Mouse (Mus musculus) liver, embryonic 14.5 days (tissue): Measurements from ENCODE around the gene Vav2. TPM values are rescaled to one million over a fixed set of nuclear protein-coding genes. Genes with fewer than 3 reads are reported as not detected.

Experiments
- ATAC-seq: fragments of 200-750 bp; cut with Nextera tagmentation; 2 replicates; pipeline ENCODE4 v1.8.0; 2017; ENCODE audit warnings: moderate number of reproducible peaks, mild to moderate bottlenecking, moderate library complexity; ENCODE audit not compliant: insufficient read depth
- DNase-seq, 3 experiments: peaks; one replicate each; pipeline ENCODE4 v3.0.0-alpha.2; 2012 to 2013; ENCODE audit warnings: low read depth in 3 of 3, low spot score in 3 of 3
- H3K27ac ChIP-seq: fragments of 300-500 bp; sonication (generic); 2 replicates; pipeline ENCODE4 v1.5.1; 2014; ENCODE audit warnings: moderate library complexity, mild to moderate bottlenecking, control low read depth, inconsistent platforms
- H3K27me3 ChIP-seq: fragments of 300-500 bp; sonication (generic); 2 replicates; pipeline ENCODE4 v1.6.1; 2014; ENCODE audit warnings: mild to moderate bottlenecking, low read length, moderate library complexity; ENCODE audit not compliant: control insufficient read depth, insufficient read depth
- H3K36me3 ChIP-seq: fragments of 300-500 bp; sonication (generic); replicated peaks from 2 replicates; pipeline ENCODE4 v1.6.1; 2014; ENCODE audit warnings: low read depth; ENCODE audit not compliant: control insufficient read depth, insufficient read depth
- H3K4me1 ChIP-seq, 2 experiments: fragments of 200-500 bp in 1 of 2; fragments of 300-500 bp in 1 of 2; sonication (generic) in 1 of 2; replicated peaks; 2 replicates each; pipeline ENCODE4 v1.6.1; 2012 to 2014; ENCODE audit warnings: antibody characterized with exemption in 1 of 2, inconsistent platforms in 1 of 2, low read length in 1 of 2; ENCODE audit not compliant: control insufficient read depth in 2 of 2, insufficient read depth in 2 of 2
- H3K4me2 ChIP-seq: fragments of 300-500 bp; sonication (generic); 2 replicates; pipeline ENCODE4 v1.6.1; 2014; ENCODE audit warnings: low read depth, mild to moderate bottlenecking, control low read depth, moderate library complexity
- H3K4me3 ChIP-seq, 2 experiments: fragments of 200-500 bp in 1 of 2; fragments of 300-500 bp in 1 of 2; sonication (generic) in 1 of 2; 2 replicates each; pipeline ENCODE4 v1.5.1; 2012 to 2014; ENCODE audit warnings: low read depth in 2 of 2, low read length in 2 of 2, mild to moderate bottlenecking in 2 of 2, control low read depth in 1 of 2, inconsistent platforms in 1 of 2, moderate library complexity in 1 of 2; ENCODE audit not compliant: insufficient read depth in 1 of 2
- H3K9ac ChIP-seq: fragments of 300-500 bp; sonication (generic); replicated peaks from 2 replicates; pipeline ENCODE4 v1.6.1; 2014; ENCODE audit warnings: mild to moderate bottlenecking, control low read depth, moderate library complexity
- H3K9me3 ChIP-seq: fragments of 300-500 bp; sonication (generic); 2 replicates; pipeline ENCODE4 v1.6.1; 2016; ENCODE audit warnings: low read length, mixed read lengths; ENCODE audit not compliant: control insufficient read depth
- CTCF ChIP-seq: IDR thresholded peaks from 2 replicates; pipeline ENCODE4 v1.5.1; 2016; ENCODE audit warnings: antibody characterized with exemption, low read depth, control low read depth
- EP300 ChIP-seq: IDR thresholded peaks from 2 replicates; pipeline ENCODE4 v1.6.1; 2016; ENCODE audit warnings: antibody characterized with exemption, low read depth
- WGBS: fragments of 180-500 bp; shearing (Covaris S2); extraction: QIAGEN DNeasy Blood & Tissue Kit; methylation state at CpG from one replicate; pipeline ENCODE4 v1.1.7; 2014; ENCODE audit not compliant: insufficient replicate concordance; 5-methylcytosine and 5-hydroxymethylcytosine counted together
- polyA plus RNA-seq, 2 experiments: library from polyadenylated mRNA; depleted of rRNA in 1 of 2; stranded (reverse) in 1 of 2; unstranded in 1 of 2; fragments of >200 nt; fragmentation: Nextera tagmentation in 1 of 2; extraction: Ambion mirVana in 1 of 2; gene quantifications; 2 replicates each; pipeline versions ENCODE4 v1.2.1 to v1.2.3; 2012 to 2014

Gene Vav2
- polyA plus RNA-seq, 2 experiments: 2.8 to 5.8 TPM

DNA sequence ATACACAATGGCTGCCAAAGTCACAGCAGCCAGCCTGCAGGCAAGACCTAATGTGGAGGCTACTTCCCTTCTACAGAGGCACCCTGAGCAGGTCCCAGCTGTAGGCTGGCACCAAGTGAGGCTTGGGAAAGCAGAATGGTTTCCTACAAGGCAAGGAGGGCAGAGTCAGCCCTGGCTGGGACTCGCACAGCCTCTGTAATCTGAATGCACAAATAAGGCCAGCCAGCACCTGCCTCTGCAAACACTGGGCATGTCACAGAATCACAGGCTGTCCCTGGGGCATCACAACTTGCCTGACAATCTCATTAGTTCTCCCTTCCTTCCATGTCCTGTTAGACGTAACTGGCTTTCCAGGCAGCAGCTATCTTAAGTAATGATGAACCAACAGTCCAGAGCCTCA lies 68.4 kb downstream of the Vav2 start:
- H3K27me3 ChIP-seq: no peaks in the 10 kb centered on the region
- H3K36me3 ChIP-seq: no peaks in the 10 kb centered on the region
- TF ChIP-seq EP300: no peak
- no peak for TF ChIP-seq CTCF
- no peaks in the 10 kb centered on the region for H3K9me3 ChIP-seq
- DNase-seq (no peak), ATAC-seq (no peak)
- no peak overlapping the region for H3K9ac ChIP-seq
- H3K4me1 ChIP-seq: 0 out of 4 replicates have a peak, but pooled peaks cover 0 to 2% of the 10 kb centered on the region in 2 experiments
- H3K4me3 ChIP-seq: no peak overlapping the region
- no peak overlapping the region for H3K4me2 ChIP-seq
- WGBS: 76% methylated on average over 2 of the region's 2 CpGs
- H3K27ac ChIP-seq: no peak overlapping the region

DNA sequence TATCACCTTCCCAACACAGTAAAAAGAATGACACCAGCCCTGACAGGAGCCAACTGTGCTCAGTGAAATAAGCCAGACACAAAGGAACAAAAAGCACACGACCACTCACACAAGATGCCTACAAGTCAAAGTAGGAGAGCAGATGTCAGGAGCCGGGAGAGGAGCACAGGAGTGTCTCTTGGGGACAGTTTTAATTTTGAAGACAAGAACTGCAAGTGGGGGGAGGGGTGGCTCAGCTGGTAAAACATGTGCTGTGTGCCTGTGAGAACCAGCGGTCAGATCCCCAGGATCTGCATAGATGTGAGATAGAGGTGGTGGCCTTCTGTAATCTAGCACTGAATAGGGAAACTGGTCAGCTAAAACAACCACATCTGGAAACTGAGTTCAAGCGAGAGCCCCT lies 71.1 kb downstream of the Vav2 start:
- ATAC-seq (no peak), DNase-seq (no peak)
- WGBS: 56% methylated on average over 4 of the region's 4 CpGs
- TF ChIP-seq CTCF (no peak), EP300 (no peak)
- H3K27ac ChIP-seq: no peak overlapping the region
- H3K36me3 ChIP-seq: no peaks in the 10 kb centered on the region
- no peaks in the 10 kb centered on the region for H3K27me3 ChIP-seq
- H3K9me3 ChIP-seq: no peaks in the 10 kb centered on the region
- 0 out of 4 replicates have a peak, but pooled peaks cover 0 to 2% of the 10 kb centered on the region in 2 experiments for H3K4me1 ChIP-seq
- H3K9ac ChIP-seq: no peak overlapping the region
- no peak overlapping the region for H3K4me3 ChIP-seq
- H3K4me2 ChIP-seq: no peak overlapping the region

DNA sequence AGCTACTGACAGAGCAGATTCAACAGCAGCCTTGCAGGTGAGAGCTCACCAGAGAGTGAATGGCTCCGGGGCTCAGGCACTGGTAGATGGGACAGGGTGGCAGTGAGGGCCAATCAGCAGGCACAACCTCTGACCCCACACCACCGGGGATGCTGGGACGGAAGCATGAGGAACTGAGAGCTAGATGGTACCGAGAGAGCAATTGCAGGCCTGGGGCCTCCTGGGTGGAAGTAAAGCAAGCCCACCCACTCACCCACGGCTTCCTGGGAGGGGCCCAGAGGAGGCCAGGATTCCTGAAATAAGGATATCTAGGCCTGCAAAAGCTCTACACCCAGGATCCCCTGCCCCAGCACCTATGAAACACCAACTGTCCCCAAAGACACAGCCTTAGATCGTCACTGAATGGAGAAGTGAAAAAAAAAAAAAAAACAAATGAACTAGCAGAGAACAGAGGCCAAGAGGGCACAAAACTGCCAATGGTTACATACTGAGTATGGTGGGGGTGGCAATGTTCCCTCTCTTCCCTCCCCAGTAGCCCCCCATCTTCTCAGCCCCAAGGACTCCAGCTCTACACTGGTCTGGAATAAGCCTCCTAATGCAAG lies 72.1 kb downstream of the Vav2 start:
- Histone ChIP-seq H3K36me3 (no peaks in the 10 kb centered on the region), H3K4me3 (no peak overlapping the region), H3K27me3 (no peaks in the 10 kb centered on the region), H3K4me2 (no peak overlapping the region), H3K4me1 (0 out of 4 replicates have a peak, but pooled peaks cover 0 to 2% of the 10 kb centered on the region in 2 experiments), H3K9ac (no peak overlapping the region), H3K9me3 (no peaks in the 10 kb centered on the region), H3K27ac (no peak overlapping the region)
- no peak for TF ChIP-seq EP300
- ATAC-seq: no peak
- 33% methylated on average over 6 of the region's 6 CpGs for WGBS
- no peak for DNase-seq

DNA sequence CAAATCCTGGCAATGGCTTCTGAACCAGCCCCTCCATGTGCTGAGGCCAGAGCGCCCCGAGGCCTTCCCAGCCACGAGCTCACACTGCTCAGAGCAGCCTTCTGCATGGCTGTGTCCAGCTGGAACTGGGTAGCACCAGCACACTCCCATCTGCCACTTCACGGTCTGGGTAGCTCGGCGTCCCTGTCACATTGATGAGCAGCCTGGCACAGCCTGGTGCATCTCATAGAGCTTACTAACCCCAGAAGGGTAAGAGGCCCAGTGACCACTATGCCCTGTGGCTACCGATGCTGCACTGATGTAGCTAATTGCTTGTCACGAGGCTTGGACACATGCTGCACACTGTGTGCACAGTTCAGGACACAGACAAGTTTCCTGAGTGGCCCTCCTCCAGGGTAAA lies 74.1 kb downstream of the Vav2 start:
- no peak for TF ChIP-seq EP300
- TF ChIP-seq CTCF: no peak
- H3K27ac ChIP-seq: no peak overlapping the region
- no peaks in the 10 kb centered on the region for H3K9me3 ChIP-seq
- no peak for DNase-seq
- H3K4me2 ChIP-seq: no peak overlapping the region
- H3K4me1 ChIP-seq: 0 out of 4 replicates have a peak, but pooled peaks cover 0 to 2% of the 10 kb centered on the region in 2 experiments
- no peaks in the 10 kb centered on the region for H3K36me3 ChIP-seq
- WGBS: 79% methylated on average over 8 of the region's 8 CpGs
- no peak overlapping the region for H3K4me3 ChIP-seq
- no peak overlapping the region for H3K9ac ChIP-seq
- no peak for ATAC-seq
- no peaks in the 10 kb centered on the region for H3K27me3 ChIP-seq

DNA sequence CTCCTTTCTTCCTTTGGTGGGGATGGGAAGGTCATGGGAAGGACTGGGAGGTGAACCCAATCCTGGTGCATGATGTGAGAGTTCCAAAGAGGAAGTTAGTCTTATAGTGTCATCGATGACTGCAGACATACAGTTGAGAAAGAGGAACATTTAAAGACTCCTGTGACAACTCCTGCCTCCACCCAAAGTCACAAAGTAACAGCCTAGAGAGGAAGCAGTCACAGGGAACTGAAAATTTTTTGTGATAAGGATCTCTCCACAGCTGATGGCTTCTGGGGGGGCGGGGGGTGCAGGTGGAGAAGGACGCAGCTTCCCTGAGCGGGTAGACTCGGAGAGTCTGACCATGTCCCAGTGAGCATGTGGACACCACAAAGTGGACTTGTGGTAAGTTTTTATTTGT lies 76.5 kb downstream of the Vav2 start:
- H3K9ac ChIP-seq: no peak overlapping the region
- H3K4me2 ChIP-seq: no peak overlapping the region
- H3K4me1 ChIP-seq: 0 out of 4 replicates have a peak, but pooled peaks cover 0 to 2% of the 10 kb centered on the region in 2 experiments
- 37% methylated on average over 5 of the region's 5 CpGs for WGBS
- H3K36me3 ChIP-seq: no peaks in the 10 kb centered on the region
- H3K9me3 ChIP-seq: no peaks in the 10 kb centered on the region
- ATAC-seq (no peak), DNase-seq (no peak)
- no peaks in the 10 kb centered on the region for H3K27me3 ChIP-seq
- H3K4me3 ChIP-seq: no peak overlapping the region
- H3K27ac ChIP-seq: no peak overlapping the region
- TF ChIP-seq CTCF (no peak), EP300 (no peak)
